Mouse (Mus musculus) thymus, postnatal 14 days (tissue): Measurements from ENCODE around the gene Olfr685.

Experiments used
- DNase-seq: peaks from one replicate; pipeline ENCODE4 v3.0.0; 2021

Olfr685 gene

DNA sequence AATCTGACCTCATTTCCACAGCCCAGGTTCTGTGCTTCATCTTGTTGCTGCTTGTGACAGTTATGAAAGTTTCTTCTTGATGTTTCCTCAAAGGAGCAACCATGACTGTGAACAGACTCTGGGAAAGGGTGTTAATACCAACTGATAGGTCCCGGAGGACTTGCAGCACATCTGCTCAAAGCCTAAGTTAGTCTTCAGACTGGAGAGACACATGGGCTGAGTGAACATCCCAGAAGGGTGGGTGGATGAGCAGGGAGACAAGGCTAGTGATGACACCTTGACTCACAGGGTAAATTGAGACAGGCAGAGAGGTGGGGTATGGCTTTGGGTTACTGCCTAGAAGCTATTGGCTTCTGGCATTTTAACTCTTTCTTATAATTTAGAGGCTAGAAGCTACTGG, at the start of gene Olfr685:
Olfr685 (minus strand) TSS at position 101 of the 400 bp plus-strand sequence.
- no peak for DNase-seq

DNA sequence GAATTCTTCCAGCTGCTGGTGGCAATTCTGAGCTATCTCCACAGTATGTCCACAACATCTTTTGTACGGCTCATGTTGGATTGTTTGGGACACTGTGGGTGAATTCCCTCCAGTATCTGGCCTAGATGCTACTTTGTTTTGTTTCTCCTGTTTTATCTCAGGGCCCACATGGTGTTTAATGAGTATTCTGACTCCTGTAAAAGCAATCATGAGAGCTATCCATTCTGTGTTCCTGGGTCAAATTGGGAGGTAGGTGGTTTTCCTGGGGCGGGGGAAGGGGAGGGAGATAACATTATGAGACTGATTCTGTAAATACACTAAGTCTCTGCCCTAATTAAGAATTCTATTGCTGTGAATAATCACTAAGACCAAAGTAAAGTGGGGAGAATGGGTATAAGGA, 43.6 kb upstream of the Olfr685 start:
- no peak for DNase-seq

DNA sequence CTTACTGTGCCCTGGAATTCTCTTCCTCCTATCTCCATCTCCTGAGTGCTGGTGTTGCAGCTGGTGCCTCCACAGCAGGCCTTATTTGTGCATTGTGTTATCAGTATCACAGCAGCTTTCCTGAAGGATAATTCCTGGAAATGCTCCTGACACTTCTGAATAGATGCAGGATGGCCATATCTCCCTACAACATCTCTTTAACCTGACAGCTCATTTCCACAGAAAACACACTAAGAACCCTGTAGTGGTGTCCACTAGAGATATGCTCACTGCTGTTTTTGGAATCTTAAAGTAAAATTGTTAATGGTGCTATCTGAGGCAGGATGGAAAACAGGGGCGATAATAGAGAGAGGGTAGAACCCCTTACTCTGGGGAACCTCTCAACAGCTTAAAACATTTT, 42.3 kb upstream of the Olfr685 start:
- no peak for DNase-seq

DNA sequence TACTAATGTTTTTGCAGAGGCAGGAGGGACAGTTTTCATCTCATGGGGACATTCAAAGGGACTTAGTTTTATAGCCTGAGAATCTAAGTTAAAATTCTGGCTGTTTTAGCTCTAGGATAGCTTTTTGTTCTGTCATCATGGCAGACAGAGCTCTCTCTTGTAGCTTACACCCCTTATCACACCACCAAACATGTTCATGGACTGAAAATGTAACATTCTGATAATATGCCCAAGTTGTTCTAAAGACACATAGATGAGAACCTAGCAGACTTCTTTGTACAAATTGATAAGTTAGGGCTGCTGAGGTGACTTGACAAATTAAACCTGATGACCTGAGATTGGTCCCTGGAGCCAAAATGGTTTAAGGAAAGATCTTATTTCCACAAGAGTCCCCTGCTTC, 40.9 kb upstream of the Olfr685 start:
- no peak for DNase-seq

DNA sequence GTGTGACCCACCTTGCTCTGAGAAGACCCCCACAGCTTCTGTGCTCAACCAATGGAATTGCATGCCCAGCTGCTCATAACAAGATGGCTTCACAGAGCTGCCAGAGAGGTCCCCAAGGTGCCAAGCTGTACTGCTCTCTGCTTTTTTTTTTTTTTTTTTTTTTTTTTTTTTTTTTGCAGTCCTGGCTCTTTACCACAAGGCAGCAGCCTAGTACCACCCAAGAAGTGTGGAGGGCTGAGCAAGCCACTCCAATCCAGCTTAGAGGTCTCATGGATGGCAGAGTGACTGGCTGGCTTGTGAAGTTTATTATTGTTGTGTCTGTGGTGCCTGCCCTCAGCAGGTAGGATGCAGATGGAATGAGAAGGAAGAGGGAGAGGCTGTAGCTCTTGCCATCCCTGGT, 40.3 kb upstream of the Olfr685 start:
- DNase-seq = no peak

DNA sequence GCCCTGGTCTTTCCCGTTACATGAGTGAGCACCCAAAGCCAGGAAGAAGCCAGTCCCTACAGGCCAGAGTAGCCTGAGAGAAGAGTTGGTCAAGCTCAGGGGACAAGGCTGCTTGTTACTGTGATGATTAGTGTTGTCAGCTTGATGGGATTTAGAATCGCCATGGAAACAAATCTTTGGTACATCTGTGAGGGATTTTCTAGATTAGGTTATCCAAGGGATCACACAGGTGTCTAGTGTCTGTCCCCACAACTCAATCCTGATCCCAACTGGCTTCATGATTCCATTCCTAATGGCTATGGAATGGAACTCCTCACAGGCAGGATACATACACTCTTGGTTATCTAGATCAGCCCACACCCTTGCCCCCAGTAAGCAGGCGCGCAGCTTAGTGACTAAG, 32.5 kb upstream of the Olfr685 start:
- DNase-seq = no peak

DNA sequence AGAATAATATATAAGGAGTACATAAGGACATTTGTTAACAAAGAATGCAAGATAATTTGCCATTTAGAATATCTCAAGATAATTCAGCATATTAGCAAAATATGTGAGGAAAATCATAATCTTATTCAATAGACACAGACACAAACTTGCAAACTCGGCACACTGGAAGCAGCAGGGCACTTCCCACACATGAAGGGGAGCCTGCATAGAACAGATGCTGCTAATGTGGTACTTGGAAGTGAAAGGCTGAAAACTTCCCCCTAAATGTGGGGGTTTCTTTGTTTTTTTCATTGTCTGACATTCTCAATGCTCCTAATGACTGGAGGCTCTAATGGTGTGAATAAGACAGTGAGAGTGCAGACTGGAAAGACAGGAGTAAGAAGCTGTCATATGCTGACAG, 28.9 kb upstream of the Olfr685 start:
- no peak for DNase-seq

DNA sequence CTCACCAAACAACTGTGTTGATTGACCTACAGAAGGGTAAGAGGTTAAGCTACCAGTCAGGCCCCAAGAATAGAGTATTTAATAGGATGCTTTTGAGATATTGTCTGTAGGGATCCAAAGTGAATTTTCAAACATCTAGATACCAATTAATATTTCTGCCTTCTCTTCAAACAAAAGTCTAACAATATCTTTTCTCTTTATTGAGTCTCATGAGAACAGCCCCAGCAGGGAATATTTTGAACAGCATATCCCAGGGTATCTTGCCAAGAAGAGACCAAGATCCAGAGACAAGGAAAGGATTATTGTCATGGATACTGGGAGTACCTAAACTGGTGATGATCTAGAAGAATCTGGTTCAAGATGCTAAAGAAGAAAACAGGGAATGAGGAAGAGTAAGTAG, 21.6 kb upstream of the Olfr685 start, which contains the start of gene Olfr686:
Olfr686 (minus strand) TSS at position 101 of the 400 bp plus-strand sequence.
- DNase-seq = no peak

DNA sequence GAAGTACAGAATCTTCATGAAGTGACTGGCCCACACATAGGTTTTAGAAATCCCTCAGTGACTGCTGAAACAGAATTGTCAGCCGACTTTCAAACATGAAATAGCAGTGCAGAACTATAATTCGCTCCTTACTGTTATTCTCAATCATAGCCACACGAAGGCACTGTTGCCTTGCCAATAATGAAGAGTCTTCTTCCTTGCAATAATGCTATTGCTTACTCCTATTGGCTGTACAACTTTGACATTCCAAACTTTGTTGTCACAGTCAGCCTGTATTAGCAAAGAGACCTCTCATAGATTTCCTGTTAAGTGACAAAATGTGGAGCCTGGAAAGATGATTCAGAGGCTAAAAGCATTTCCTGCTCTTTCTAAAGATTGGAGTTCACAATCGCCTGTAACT, 15.0 kb downstream of the Olfr685 start:
- DNase-seq = no peak

DNA sequence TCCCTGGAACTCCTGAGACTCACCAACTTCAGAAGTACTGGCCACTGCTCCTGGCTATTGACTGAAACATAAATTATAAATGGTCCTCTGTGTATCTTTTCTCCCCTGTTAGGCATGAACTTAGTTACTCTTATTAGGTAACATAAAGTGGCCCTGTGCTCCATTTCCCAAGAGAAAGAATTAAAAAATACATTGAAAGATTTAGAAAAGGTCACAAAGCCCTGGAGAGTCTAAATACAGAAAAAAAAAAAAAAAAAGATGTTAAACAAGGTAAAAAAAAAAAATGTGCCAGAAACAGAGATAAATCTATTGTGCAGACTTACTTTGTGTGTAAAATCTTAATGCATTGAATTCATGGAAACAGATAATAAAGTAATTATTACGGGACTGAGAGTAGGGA, 22.3 kb downstream of the Olfr685 start, which contains the start of gene Olfr684:
Olfr684 (minus strand) TSS at position 101 of the 400 bp plus-strand sequence.
- DNase-seq = no peak

DNA sequence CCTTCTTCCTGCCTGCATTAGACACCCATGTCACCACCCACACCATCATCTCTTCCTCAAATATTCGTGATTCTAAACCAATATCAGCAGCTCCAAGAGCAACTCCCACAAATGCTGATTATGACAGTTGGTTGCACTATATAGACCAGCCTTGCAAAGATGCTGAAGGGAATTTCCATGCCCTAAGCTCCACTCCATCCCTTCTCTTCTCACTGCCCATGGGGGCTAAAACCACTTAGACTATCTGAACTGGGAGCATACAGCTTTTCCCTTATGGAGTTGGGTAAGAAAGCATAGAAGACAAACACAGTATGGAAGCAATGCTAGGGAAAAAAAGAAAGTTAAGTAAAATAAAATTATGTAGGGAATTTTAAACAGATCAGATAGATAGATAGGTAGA, 38.9 kb downstream of the Olfr685 start, which contains the start of gene Olfr683:
Olfr683 (minus strand) TSS at position 101 of the 400 bp plus-strand sequence.
- no peak for DNase-seq

DNA sequence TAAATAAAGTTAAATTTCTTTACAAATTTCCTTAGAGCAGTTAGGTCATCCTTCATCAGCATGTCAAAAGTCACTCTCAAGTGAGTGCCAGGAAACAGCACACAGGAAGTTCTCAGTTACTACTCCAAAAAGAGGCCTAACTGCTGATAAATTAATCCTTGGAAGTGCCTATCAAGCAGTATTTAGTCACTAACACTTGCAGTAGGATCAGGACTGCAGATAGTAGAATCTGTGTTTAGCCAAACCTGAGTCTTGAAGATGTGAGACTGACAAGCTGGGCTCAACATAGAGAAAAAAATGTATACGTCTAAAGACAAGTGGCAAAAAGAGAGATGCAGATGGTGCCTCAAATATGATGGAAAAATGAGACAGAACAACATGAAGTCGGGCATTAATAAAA, 44.5 kb downstream of the Olfr685 start:
- no peak for DNase-seq
